Mouse (Mus musculus): ENCODE measurements at regions not wholly inside any gene's neighbourhood (a gene's known extent, or its start where the extent isn't known, plus 50 kb on each side); places are given as distances from the start of the nearest gene placed in this dataset.

DNA sequence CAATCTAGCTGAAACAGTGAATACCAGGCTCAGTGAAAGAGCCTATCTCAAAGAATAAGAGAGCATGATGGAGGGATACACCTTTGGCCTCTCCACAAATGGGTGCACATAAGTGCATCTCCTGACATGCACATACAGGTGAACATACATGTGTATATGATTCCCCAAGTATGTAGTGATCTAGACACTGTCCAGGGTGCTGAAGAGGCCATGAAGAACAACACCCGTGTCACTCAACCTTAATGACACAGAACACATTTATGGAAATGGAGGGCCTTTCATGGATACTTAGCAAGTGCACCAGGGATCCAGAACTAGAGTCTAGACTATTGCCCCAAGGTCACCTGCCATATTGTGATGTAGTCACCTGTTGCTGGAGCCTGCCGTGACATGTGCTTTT lies 56.9 kb downstream of the Spata19 start:
- intact Hi-C loops (cut with DNase I), result no loop called here
- Histone ChIP-seq H3K4me3 (no peak overlapping the region), H3K27ac (no peak overlapping the region)
- no peak for TF ChIP-seq CTCF (IDR thresholded peaks at IDR 0.05)
- DNase-seq, result no peak

DNA sequence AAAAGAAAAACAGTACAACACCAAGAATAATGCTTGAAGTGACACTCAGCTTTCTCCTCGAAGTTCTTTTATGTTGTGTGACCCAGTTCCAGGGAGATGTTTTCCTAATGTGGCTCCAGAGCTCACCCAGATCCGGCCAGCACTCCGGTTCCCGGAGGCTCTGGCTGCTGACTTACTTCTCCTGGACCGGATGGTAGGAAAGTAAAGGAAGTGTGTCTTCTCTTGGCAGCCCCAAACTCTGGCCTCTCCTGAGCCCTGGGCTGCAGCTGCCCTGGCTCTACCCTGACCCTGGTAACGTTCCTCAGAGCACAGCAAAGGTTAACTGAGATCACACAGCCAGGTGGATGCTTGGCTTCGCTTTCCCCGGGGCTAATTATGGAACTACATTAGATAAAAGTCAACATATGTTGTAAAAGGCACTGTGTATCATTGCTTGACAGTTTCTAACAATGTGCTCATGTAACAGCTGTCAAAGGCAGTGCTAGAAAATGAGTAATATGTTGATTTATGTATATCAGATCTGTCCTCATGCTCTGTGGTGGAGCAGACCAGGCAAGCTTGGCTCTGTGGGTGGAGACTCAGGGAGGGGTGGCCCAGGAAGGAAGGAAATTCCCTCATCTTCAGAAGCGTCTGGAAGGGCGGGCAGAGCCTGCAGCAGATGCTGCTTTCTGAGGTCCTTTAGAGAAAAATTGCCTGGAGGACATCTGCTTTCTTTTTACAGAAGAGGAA lies 57.5 kb downstream of the Spata19 start:
- H3K4me3 ChIP-seq, result no peak overlapping the region
- TF ChIP-seq CTCF (IDR thresholded peaks at IDR 0.05), result no peak
- no peak overlapping the region for H3K27ac ChIP-seq
- intact Hi-C loops (cut with DNase I), result no loop called here
- DNase-seq, result no peak

DNA sequence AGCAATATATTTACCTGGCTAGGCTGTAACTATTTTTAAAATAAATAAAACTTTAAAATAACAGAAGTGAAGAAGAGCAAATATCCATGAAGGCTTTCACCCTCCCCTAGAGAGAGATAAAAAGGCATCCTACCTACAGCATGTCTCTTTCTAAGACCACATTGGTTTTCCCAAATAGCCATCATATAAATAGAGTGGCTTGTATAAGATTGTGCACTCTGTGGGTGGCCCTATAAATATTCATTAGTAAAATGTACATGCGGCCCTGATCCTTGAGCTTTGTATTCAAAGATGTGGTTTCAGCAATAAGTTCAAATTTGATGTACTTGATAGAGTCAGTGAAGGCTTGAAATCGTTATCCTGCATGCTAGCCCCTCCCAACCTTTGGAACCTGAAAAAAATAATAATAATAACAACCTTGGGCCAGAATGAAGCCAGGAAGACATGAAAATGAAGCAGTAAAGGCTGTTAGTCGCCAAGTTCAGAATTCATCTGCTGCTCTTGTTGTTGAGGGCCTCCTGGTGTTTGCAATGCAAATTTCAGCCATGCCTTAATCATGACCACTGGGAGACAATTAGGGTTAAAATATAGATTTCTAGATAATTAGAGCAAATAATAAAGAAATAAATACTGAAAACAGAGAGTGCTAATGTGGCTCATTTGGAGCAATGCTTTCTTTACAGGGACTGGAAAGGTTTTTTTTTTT lies 61.9 kb downstream of the Spata19 start:
- DNase-seq, result no peak
- no peak for TF ChIP-seq CTCF (IDR thresholded peaks at IDR 0.05)
- intact Hi-C loops (cut with DNase I), result no loop called here
- H3K27ac ChIP-seq, result no peak overlapping the region
- H3K4me3 ChIP-seq, result no peak overlapping the region

- no peak overlapping the region for H3K4me3 ChIP-seq
- intact Hi-C loops (cut with DNase I), result no loop called here
- DNase-seq, result no peak
- no peak for TF ChIP-seq CTCF (IDR thresholded peaks at IDR 0.05)
- H3K27ac ChIP-seq, result no peak overlapping the region
These were observed 64.4 kb downstream of the Spata19 start for GRCm38 (mm10) chr9:27461029-27461428.

DNA sequence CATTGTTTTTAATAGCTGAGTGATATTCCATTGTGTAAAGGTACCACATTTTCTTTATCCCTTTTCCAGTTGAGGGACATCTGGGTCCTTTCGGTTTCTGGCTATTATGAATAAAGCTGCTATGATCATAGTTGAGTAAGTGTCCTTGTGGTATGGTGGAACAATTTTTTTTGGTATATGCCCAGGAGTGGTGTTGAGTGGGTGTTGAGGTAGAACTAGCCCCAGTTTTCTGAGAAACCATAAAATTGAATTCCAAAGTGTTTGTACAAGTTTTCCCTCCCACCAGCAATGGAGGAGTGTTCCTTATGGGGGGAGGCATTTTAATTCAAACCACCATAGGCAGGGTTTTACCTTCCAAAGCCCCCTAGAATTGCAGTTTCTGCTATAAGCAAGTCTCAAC lies 67.4 kb downstream of the Spata19 start:
- intact Hi-C loops (cut with DNase I), result no loop called here

DNA sequence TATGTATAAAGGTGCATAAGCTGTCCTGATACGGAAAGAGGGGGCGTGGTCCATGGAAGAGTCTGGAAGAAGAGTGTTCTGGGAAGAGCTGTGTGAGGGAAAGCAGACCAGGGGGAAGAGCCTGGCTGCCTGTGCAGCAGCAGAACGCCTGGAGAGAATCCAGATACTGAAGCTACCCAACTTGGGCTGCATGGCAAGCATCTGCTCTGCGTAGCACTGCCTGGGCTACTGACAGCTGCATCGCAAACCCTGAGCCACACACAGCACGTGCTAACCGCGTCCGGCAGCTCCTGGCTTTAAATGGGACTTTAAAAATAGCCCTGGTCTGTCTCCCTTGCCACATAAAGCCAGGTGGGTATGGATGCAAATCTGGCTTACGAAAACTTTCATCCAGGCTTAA lies 78.9 kb downstream of the Spata19 start:
- intact Hi-C loops (cut with DNase I), result no loop called here
- no peak for TF ChIP-seq CTCF (IDR thresholded peaks at IDR 0.05)
- peak; percentile 24 for DNase-seq
- H3K4me3 ChIP-seq, result no peak overlapping the region
- no peak overlapping the region for H3K27ac ChIP-seq

More for the DNA sequence above, 67.4 kb downstream of the Spata19 start:
- no peak overlapping the region for H3K4me3 ChIP-seq
- DNase-seq, result no peak
- H3K27ac ChIP-seq, result no peak overlapping the region
- no peak for TF ChIP-seq CTCF (IDR thresholded peaks at IDR 0.05)

DNA sequence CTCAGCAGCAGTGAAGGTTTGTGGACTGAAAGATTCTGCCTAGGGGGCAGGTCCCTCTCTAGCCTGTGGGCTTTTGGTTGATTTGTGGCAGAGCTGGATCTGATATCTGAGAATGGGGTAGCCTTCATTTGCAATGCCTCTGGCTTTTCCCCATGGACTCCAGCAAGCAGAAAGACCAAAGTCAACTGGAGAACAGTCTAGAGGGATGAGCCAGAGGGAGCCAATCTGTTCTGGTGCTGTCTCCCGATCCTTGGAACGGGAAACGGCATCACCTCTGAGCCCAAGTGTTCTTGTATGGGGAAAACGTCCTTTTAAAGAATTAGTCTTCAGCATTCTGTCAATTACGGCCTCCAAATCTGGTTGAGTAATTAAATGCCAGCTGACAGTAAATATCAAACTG lies 80.0 kb downstream of the Spata19 start:
- intact Hi-C loops (cut with DNase I), result no loop called here
- Histone ChIP-seq H3K4me3 (no peak overlapping the region), H3K27ac (no peak overlapping the region)
- no peak for DNase-seq
- TF ChIP-seq CTCF (IDR thresholded peaks at IDR 0.05), result no peak

DNA sequence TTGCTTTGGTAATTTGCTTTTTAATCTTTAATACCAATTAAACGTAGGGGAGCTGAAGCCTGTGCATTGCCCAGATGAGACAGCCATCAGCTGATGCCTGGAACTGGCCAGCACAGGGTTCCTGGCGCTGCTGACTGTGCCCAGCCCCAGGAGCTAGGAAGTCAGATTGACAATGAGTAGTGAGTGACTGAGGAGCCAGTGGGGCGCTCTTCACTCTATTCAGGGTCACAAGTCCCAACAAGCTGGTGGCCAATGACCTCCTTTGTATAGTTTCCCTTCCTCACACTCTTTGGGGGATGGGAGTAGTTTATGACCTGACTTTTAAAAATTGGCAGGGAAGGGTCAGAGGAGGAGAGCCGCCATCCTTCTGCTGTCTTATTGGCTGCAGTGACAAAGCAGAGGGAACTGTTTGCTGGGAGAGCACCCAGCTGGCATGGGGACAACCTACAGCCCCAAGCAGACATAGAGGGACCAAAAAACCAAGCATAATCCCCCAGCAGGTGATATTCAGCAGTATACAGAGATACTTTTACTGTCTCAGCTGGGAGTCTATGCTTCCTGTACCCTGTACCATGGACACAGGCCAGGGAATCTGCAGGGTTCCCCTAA lies 80.6 kb downstream of the Spata19 start:
- intact Hi-C loops (cut with DNase I), result no loop called here
- DNase-seq, result no peak
- Histone ChIP-seq H3K4me3 (no peak overlapping the region), H3K27ac (no peak overlapping the region)
- TF ChIP-seq CTCF (IDR thresholded peaks at IDR 0.05), result no peak

DNA sequence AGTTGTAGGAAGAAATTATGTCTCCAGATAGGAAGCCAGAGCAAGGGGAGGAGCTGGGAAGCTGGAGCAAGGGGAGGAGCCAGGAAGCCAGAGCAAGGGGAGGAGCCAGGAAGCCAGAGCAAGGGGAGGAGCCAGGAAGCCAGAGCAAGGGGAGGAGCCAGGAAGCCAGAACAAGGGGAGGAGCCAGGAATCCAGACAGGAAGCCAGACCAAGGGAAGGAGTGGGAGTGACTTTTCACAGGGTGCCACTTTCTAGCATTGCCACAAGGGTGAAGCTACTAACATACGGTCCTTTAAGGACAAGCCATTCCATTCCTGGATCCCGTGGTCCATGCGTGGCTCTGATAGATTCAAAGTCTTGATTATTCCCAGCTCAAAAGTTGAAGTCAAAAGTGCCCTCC lies 81.7 kb downstream of the Spata19 start:
- TF ChIP-seq CTCF (IDR thresholded peaks at IDR 0.05), result no peak
- Histone ChIP-seq H3K4me3 (no peak overlapping the region), H3K27ac (no peak overlapping the region)
- intact Hi-C loops (cut with DNase I), result no loop called here
- DNase-seq, result no peak

DNA sequence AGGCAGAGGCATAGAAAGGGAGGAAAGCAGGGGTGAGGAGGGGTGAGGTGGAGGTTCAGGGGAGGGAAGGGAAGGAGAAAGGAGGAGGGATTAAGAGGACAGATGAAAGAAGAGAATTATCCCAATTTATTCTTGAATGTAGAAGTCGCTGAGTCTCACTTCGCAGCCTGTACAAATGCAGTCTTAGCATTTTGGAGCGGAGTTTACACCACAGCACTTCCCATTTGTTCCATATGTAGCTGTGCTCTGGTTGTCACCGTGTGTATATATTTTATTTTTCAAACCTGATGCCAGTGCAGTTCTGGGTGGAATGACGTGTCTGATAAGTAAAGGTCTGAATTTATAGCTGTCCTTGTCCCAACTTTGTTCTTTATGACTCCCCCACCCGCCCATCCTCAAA lies 105.2 kb downstream of the Spata19 start:
- no peak for TF ChIP-seq CTCF (IDR thresholded peaks at IDR 0.05)
- H3K4me3 ChIP-seq, result no peak overlapping the region
- no peak for DNase-seq
- intact Hi-C loops (cut with DNase I), result no loop called here
- no peak overlapping the region for H3K27ac ChIP-seq

GRCm38 (mm10) chr9:27509157-27509556 lies 112.6 kb downstream of the Spata19 start:
- no peak for TF ChIP-seq CTCF (IDR thresholded peaks at IDR 0.05)
- intact Hi-C loops (cut with DNase I), result no loop called here
- H3K4me3 ChIP-seq, result no peak overlapping the region
- H3K27ac ChIP-seq, result no peak overlapping the region
- DNase-seq, result no peak

GRCm38 (mm10) chr9:27509711-27510110 lies 113.1 kb downstream of the Spata19 start:
- H3K4me3 ChIP-seq, result no peak overlapping the region
- intact Hi-C loops (cut with DNase I), result no loop called here
- DNase-seq, result no peak
- H3K27ac ChIP-seq, result no peak overlapping the region
- TF ChIP-seq CTCF (IDR thresholded peaks at IDR 0.05), result no peak

- intact Hi-C loops (cut with DNase I), result no loop called here
- DNase-seq, result no peak
- Histone ChIP-seq H3K4me3 (no peak overlapping the region), H3K27ac (no peak overlapping the region)
- TF ChIP-seq CTCF (IDR thresholded peaks at IDR 0.05), result no peak
These were observed 114.6 kb downstream of the Spata19 start for GRCm38 (mm10) chr9:27511161-27511560.
